Mouse (Mus musculus): ENCODE results near the gene Dnttip2.

- TF ChIP-seq CTCF (IDR thresholded peaks at IDR 0.05; ENCODE audit: low read depth, low read length): no peak
- no peak for TF ChIP-seq POLR2A (IDR thresholded peaks at IDR 0.05; ENCODE audit: borderline replicate concordance, low read depth, low read length)
Measured at GRCm38 (mm10) chr3:122323841-122324240, 49.7 kb downstream of the Dnttip2 start.
